Mouse (Mus musculus) adipocyte (in vitro differentiated cells): ENCODE data around the gene Prepl.

ENCODE experiments used
- DNase-seq: peaks from one replicate; pipeline ENCODE4 v3.0.0-alpha.2; 2016; ENCODE audit warnings: low spot score

Prepl gene

GRCm38 (mm10) chr17:85023247-85024167, 66.5 kb downstream of the Prepl start:
- peak; percentile 76 for DNase-seq

- DNase-seq, result no peak
These were observed 69.7 kb downstream of the Prepl start for GRCm38 (mm10) chr17:85020343-85020742.

GRCm38 (mm10) chr17:85018794-85019193, 71.2 kb downstream of the Prepl start:
- peak; percentile 23 for DNase-seq

- DNase-seq, result no peak
These were observed 71.7 kb downstream of the Prepl start for GRCm38 (mm10) chr17:85018344-85018743.

- DNase-seq, result no peak
These were observed 75.4 kb downstream of the Prepl start for GRCm38 (mm10) chr17:85014632-85015031.

- DNase-seq, result no peak
These were observed 76.6 kb downstream of the Prepl start for GRCm38 (mm10) chr17:85013485-85013884.
